Comparison of ENCODE assay signal across 8 mouse cellular contexts in genomic region chr17:56462835-56463455, GRCm38 (mm10). TPM values are rescaled to one million over a fixed set of nuclear protein-coding genes. Genes with fewer than 3 reads are reported as not detected.
DNase-seq lines count a peak whose midpoint lies in the region; ATAC-seq and TF ChIP-seq lines count a peak whose summit lies in the region.

No protein-coding gene starts in this region.

- H3K79me2 ChIP-seq in CH12.LX (replicated peaks; ENCODE audit: control insufficient read depth, extremely low read depth, insufficient read depth, poor library complexity, severe bottlenecking), result no peaks in the 10 kb centered on the region; the same call in 1 of the 2 replicates

- peak overlapping the region; percentile 93 for H3K4me2 ChIP-seq in heart, embryonic 12.5 days
- peak overlapping the region; percentile 43 for H3K4me2 ChIP-seq in CH12.LX (ENCODE audit: insufficient read depth, low read depth, poor library complexity, severe bottlenecking)
- peak overlapping the region; percentile 80 for H3K4me2 ChIP-seq in liver, embryonic 12.5 days

- WGBS in heart, embryonic 12.5 days, result 4% methylated on average over 17 of the region's 17 CpGs
- 3% methylated on average over 17 of the region's 17 CpGs for WGBS in forebrain, embryonic 10.5 days
- 11% methylated on average over 17 of the region's 17 CpGs for WGBS in liver, embryonic 12.5 days (ENCODE audit: insufficient replicate concordance)

- ATAC-seq in heart, embryonic 12.5 days (ENCODE audit: insufficient number of reproducible peaks, low FRiP score), result no peak
- no peak for ATAC-seq in liver, embryonic 12.5 days
- no peak for ATAC-seq in inflammation-experienced regulatory T-cells, adult 6 months

- DNase-seq in heart, postnatal 25 days (ENCODE audit: low spot score), result no peak
- no peak for DNase-seq in CH12.LX (ENCODE audit: extremely low read depth)
- no peak for DNase-seq in forebrain, embryonic 10.5 days (ENCODE audit: extremely low spot score, low spot score)
- no peak for DNase-seq in left cerebral cortex, adult 18-20 months (ENCODE audit: low spot score in 2 of 2)
- no peak for DNase-seq in adrenal gland, adult 18-20 months (ENCODE audit: low spot score in 2 of 2)

- no peak for TF ChIP-seq RAD21 in CH12.LX (IDR thresholded peaks at IDR 0.05; ENCODE audit: low read depth, low read length)

- in situ Hi-C loops in CH12.LX (cut with MboI; ENCODE audit: low pct_ligation_motif_present, low pct_unique_long_range_greater_than_20kb, low sequenced_read_pairs), result no loop called here

- H3K9ac ChIP-seq in heart, embryonic 12.5 days, result peak overlapping the region; percentile 62
- H3K9ac ChIP-seq in CH12.LX (ENCODE audit: insufficient read depth, low read depth), result no peak overlapping the region
- peak overlapping the region; percentile 29; the same call in 1 of the 2 replicates for H3K9ac ChIP-seq in liver, embryonic 12.5 days

- peaks cover 3% of the 10 kb centered on the region for H3K36me3 ChIP-seq in heart, embryonic 12.5 days
- peaks cover 0 to 16% of the 10 kb centered on the region in 2 experiments for H3K36me3 ChIP-seq in CH12.LX (replicated peaks in 1 of 2; ENCODE audit: control insufficient read depth in 1 of 2, insufficient read depth in 1 of 2, low read length in 1 of 2)
- H3K36me3 ChIP-seq in forebrain, embryonic 10.5 days (replicated peaks), result peaks cover 32% of the 10 kb centered on the region
- peaks cover 3% of the 10 kb centered on the region for H3K36me3 ChIP-seq in liver, embryonic 12.5 days

- H3K9me3 ChIP-seq in heart, embryonic 12.5 days (replicated peaks), result no peaks in the 10 kb centered on the region
- H3K9me3 ChIP-seq in CH12.LX (replicated peaks; ENCODE audit: low read length), result no peaks in the 10 kb centered on the region
- H3K9me3 ChIP-seq in forebrain, embryonic 10.5 days, result no peaks in the 10 kb centered on the region
- H3K9me3 ChIP-seq in liver, embryonic 12.5 days (replicated peaks), result no peaks in the 10 kb centered on the region

- dilution Hi-C loops in CH12.LX (cut with MboI; ENCODE audit: extremely low pct_ligation_motif_present, extremely low pct_unique_long_range_greater_than_20kb, low sequenced_read_pairs), result no loop called here

- intact Hi-C loops in heart, postnatal 25 days (cut with DNase I), result loop anchor here (1.0 kb wide), 1 partner anchor 12 kb away; no protein-coding TSS in a partner anchor

- no peak for TF ChIP-seq EP300 in CH12.LX (IDR thresholded peaks at IDR 0.05; ENCODE audit: low read length)

- no peaks in the 10 kb centered on the region for H3K27me3 ChIP-seq in heart, embryonic 12.5 days (replicated peaks)
- H3K27me3 ChIP-seq in CH12.LX (replicated peaks), result peaks cover 6% of the 10 kb centered on the region
- no peaks in the 10 kb centered on the region for H3K27me3 ChIP-seq in forebrain, embryonic 10.5 days (ENCODE audit: poor library complexity, severe bottlenecking)
- H3K27me3 ChIP-seq in liver, embryonic 12.5 days (replicated peaks), result peaks cover 47% of the 10 kb centered on the region

- peak overlapping the region; percentile 71 for H3K4me3 ChIP-seq in heart, embryonic 12.5 days
- peak overlapping the region in 2 of 3 experiments; percentile 4 to 6 for H3K4me3 ChIP-seq in CH12.LX (replicated peaks in 1 of 3; ENCODE audit: low read depth in 2 of 3, low read length in 2 of 3, poor library complexity in 1 of 3)
- peak overlapping the region; percentile 76 for H3K4me3 ChIP-seq in forebrain, embryonic 10.5 days
- H3K4me3 ChIP-seq in liver, embryonic 12.5 days, result peak overlapping the region; percentile 59

- no peak for TF ChIP-seq CTCF in CH12.LX (conservative IDR thresholded peaks at IDR 0.05 in 1 of 2, IDR thresholded peaks at IDR 0.05 in 1 of 2; ENCODE audit: low read depth in 2 of 2, low read length in 2 of 2)

- TF ChIP-seq POLR2A in CH12.LX (IDR thresholded peaks at IDR 0.05; ENCODE audit: low read depth, low read length), result no peak

- peaks cover 48% of the 10 kb centered on the region for H3K4me1 ChIP-seq in heart, embryonic 12.5 days (replicated peaks)
- peaks cover 0 to 4% of the 10 kb centered on the region in 2 experiments; a peak in 2 of 4 replicates for H3K4me1 ChIP-seq in CH12.LX (ENCODE audit: control insufficient read depth in 1 of 2, insufficient read depth in 2 of 2)
- H3K4me1 ChIP-seq in forebrain, embryonic 10.5 days, result peaks cover 95% of the 10 kb centered on the region
- H3K4me1 ChIP-seq in liver, embryonic 12.5 days, result peaks cover 49% of the 10 kb centered on the region

- H3K27ac ChIP-seq in heart, embryonic 12.5 days (ENCODE audit: poor library complexity, severe bottlenecking), result peak overlapping the region; percentile 77
- no peak overlapping the region for H3K27ac ChIP-seq in CH12.LX (ENCODE audit: insufficient read depth, low read depth)
- peak overlapping the region; percentile 92 for H3K27ac ChIP-seq in forebrain, embryonic 10.5 days
- H3K27ac ChIP-seq in liver, embryonic 12.5 days, result no peak overlapping the region; the same call in 1 of the 2 replicates

TF ChIP-seq in CH12.LX, 34 proteins besides CTCF, POLR2A, EP300 and RAD21:
- TF ChIP-seq ZC3H11A (IDR thresholded peaks at IDR 0.05; ENCODE audit: low read depth, low read length) (no peak), KAT2A (IDR thresholded peaks at IDR 0.05; ENCODE audit: insufficient replicate concordance, low read length) (no peak)
TF ChIP-seq in CH12.LX: peak in this region for 0.

RNA-seq across cellular contexts. Expression of gene Ptprs, which starts 13.3 kb away (rescaled TPM):
- 86.8 and 90.2 TPM in 2 replicates for polyA plus RNA-seq in heart, embryonic 12.5 days (2016; fragmentation: Nextera tagmentation; extraction: Ambion mirVana)
- total RNA-seq in heart, postnatal 25 days (2021), result 10 to 100 TPM; 42.2 to 52.2 TPM
- 31.6 and 41.1 TPM in 2 replicates for total RNA-seq in CH12.LX (2012; rRNA removed)
- total RNA-seq in CH12.LX (2014; rRNA removed), result 10.4 and 11.3 TPM in 2 replicates
- polyA plus RNA-seq in CH12.LX (2012; ENCODE audit: insufficient read length, low read depth), result 20.7 and 27.0 TPM in 2 replicates
- 80.3 and 91.5 TPM in 2 replicates for polyA plus RNA-seq in forebrain, embryonic 10.5 days (2016; fragmentation: Nextera tagmentation; extraction: Ambion mirVana)
- polyA plus RNA-seq in liver, embryonic 12.5 days (2016; fragmentation: Nextera tagmentation; extraction: Ambion mirVana), result 19.3 and 21.2 TPM in 2 replicates
- polyA plus RNA-seq in inflammation-experienced regulatory T-cells, adult 6 months (2017; shearing (Covaris generic)), result 10 to 100 TPM in 1 of 3 experiments, 1 to 10 TPM in 2; 7.2 to 10.9 (median 8.8) TPM
- total RNA-seq in left cerebral cortex, adult 18-20 months (2021), result 100 to 1,000 TPM; 588 to 594 TPM
- 100 to 1,000 TPM; 130 to 188 TPM for total RNA-seq in adrenal gland, adult 18-20 months (2021)

RNA-seq across cellular contexts. Expression of gene Znrf4, which starts 49.3 kb away (rescaled TPM):
- polyA plus RNA-seq in heart, embryonic 12.5 days (2016; fragmentation: Nextera tagmentation; extraction: Ambion mirVana), result not detected in 2 replicates
- not detected for total RNA-seq in heart, postnatal 25 days (2021)
- total RNA-seq in CH12.LX (2012; rRNA removed) (not detected in 2 replicates), CH12.LX (2014; rRNA removed) (not detected in 2 replicates)
- polyA plus RNA-seq in CH12.LX (2012; ENCODE audit: insufficient read length, low read depth), result not detected in 2 replicates
- polyA plus RNA-seq in forebrain, embryonic 10.5 days (2016; fragmentation: Nextera tagmentation; extraction: Ambion mirVana), result not detected in 2 replicates
- polyA plus RNA-seq in liver, embryonic 12.5 days (2016; fragmentation: Nextera tagmentation; extraction: Ambion mirVana), result not detected in 2 replicates
- not detected for polyA plus RNA-seq in inflammation-experienced regulatory T-cells, adult 6 months (2017; shearing (Covaris generic))
- not detected for total RNA-seq in left cerebral cortex, adult 18-20 months (2021)
- total RNA-seq in adrenal gland, adult 18-20 months (2021), result not detected

Comparison
In these comparisons a context has a peak if more than half of its experiments do, and no peak if none do; other contexts are left out.
1. H3K27ac ChIP-seq: peak in heart, embryonic 12.5 days (single experiment) and forebrain, embryonic 10.5 days (single experiment); none in CH12.LX (single experiment) and liver, embryonic 12.5 days (single experiment).
2. H3K4me2 ChIP-seq: peak in every context shown above with its lines; median percentile 93 in heart, embryonic 12.5 days; 80 in liver, embryonic 12.5 days; 43 in CH12.LX.
3. H3K4me3 ChIP-seq: peak in every context shown above with its lines; median percentile 76 in forebrain, embryonic 10.5 days; 71 in heart, embryonic 12.5 days; 59 in liver, embryonic 12.5 days; 5 in CH12.LX.